Mouse (Mus musculus) MEL (cell line): ENCODE data around the gene Gm2163.
"Not testable (repeated sequence)": the region's sequence is repeated elsewhere in the genome, so short reads cannot be mapped to it uniquely, and the experiment has no call there.

ENCODE experiments used
- CTCF ChIP-seq, 3 experiments: IDR thresholded peaks in 2 of 3; conservative IDR thresholded peaks in 1 of 3; 2 replicates each; pipeline ENCODE4 v1.5.1; 2011 to 2012; ENCODE audit warnings: low read length in 3 of 3, low read depth in 2 of 3, mild to moderate bottlenecking in 2 of 3, improper control_type of control experiment in 1 of 3, inconsistent platforms in 1 of 3, mixed read lengths in 1 of 3, moderate library complexity in 1 of 3; ENCODE audit not compliant: control insufficient read depth in 1 of 3, insufficient read depth in 1 of 3, poor library complexity in 1 of 3, severe bottlenecking in 1 of 3
- EP300 ChIP-seq, 2 experiments: IDR thresholded peaks; 2 replicates each; pipeline ENCODE4 v1.6.1; 2011; ENCODE audit warnings: improper control_type of control experiment in 2 of 2, low read length in 2 of 2, low read depth in 1 of 2, mild to moderate bottlenecking in 1 of 2
- GABPA ChIP-seq: IDR thresholded peaks from 2 replicates; pipeline ENCODE4 v1.6.1; 2012; ENCODE audit warnings: low read depth, mild to moderate bottlenecking, inconsistent platforms, low read length, improper control_type of control experiment, moderate library complexity
- HCFC1 ChIP-seq: IDR thresholded peaks from 2 replicates; pipeline ENCODE4 v1.6.1; 2012; ENCODE audit warnings: low read depth, mild to moderate bottlenecking, inconsistent platforms, low read length, improper control_type of control experiment, moderate library complexity
- MAFK ChIP-seq: IDR thresholded peaks from 2 replicates; pipeline ENCODE4 v1.6.1; 2011; ENCODE audit warnings: low read depth, mild to moderate bottlenecking, low read length, improper control_type of control experiment, borderline replicate concordance
- MYC ChIP-seq: IDR thresholded peaks from 2 replicates; pipeline ENCODE4 v1.6.1; 2011; ENCODE audit warnings: low read depth, mild to moderate bottlenecking, low read length, improper control_type of control experiment, moderate library complexity
- POLR2A ChIP-seq, 2 experiments: IDR thresholded peaks; 2 replicates each; pipeline ENCODE4 v1.6.1; 2011 to 2012; ENCODE audit warnings: low read length in 2 of 2, mild to moderate bottlenecking in 2 of 2, control low read depth in 1 of 2, improper control_type of control experiment in 1 of 2, low read depth in 1 of 2, moderate library complexity in 1 of 2; ENCODE audit not compliant: control insufficient read depth in 1 of 2, insufficient read depth in 1 of 2, poor library complexity in 1 of 2
- SMC3 ChIP-seq: IDR thresholded peaks from 2 replicates; pipeline ENCODE4 v1.6.1; 2011; ENCODE audit warnings: low read depth, low read length, improper control_type of control experiment
- TCF12 ChIP-seq: IDR thresholded peaks from 2 replicates; pipeline ENCODE4 v1.6.1; 2014; ENCODE audit warnings: low read depth, mild to moderate bottlenecking, inconsistent platforms, low read length, improper control_type of control experiment, moderate library complexity
- USF1 ChIP-seq: IDR thresholded peaks from 2 replicates; pipeline ENCODE4 v1.6.1; 2014; ENCODE audit warnings: low read depth, mild to moderate bottlenecking, inconsistent platforms, low read length, improper control_type of control experiment, moderate library complexity
- ZC3H11A ChIP-seq: IDR thresholded peaks from 2 replicates; pipeline ENCODE4 v1.6.1; 2012; ENCODE audit warnings: low read depth, mild to moderate bottlenecking, inconsistent platforms, low read length, improper control_type of control experiment
- ZKSCAN1 ChIP-seq: IDR thresholded peaks from 2 replicates; pipeline ENCODE4 v1.6.1; 2012; ENCODE audit warnings: low read depth, mild to moderate bottlenecking, inconsistent platforms, low read length, improper control_type of control experiment, moderate library complexity
- ZMIZ1 ChIP-seq: IDR thresholded peaks from 2 replicates; pipeline ENCODE4 v1.6.1; 2012; ENCODE audit warnings: low read depth, mild to moderate bottlenecking, inconsistent platforms, low read length, improper control_type of control experiment, moderate library complexity

GRCm38 (mm10) chr4:42466452-42466851, at the start of gene Gm2163:
- TF ChIP-seq SMC3; EP300 (IDR thresholded peaks at IDR 0.05; ENCODE audit: low read depth in 1 of 2, low read length in 2 of 2); ZMIZ1; USF1; CTCF (IDR thresholded peaks at IDR 0.05 in 2 of 3, conservative IDR thresholded peaks at IDR 0.05 in 1 of 3; ENCODE audit: control insufficient read depth in 1 of 3, insufficient read depth in 1 of 3, low read depth in 2 of 3, low read length in 3 of 3, poor library complexity in 1 of 3, severe bottlenecking in 1 of 3); ZC3H11A; TCF12; GABPA; ZKSCAN1; MAFK; HCFC1; MYC; POLR2A (IDR thresholded peaks at IDR 0.05; ENCODE audit: control insufficient read depth in 1 of 2, insufficient read depth in 1 of 2, low read depth in 1 of 2, low read length in 2 of 2, poor library complexity in 1 of 2): not testable (repeated sequence)
